Mouse (Mus musculus): Measurements from ENCODE around the gene Uba7.

- TF ChIP-seq CTCF (conservative IDR thresholded peaks at IDR 0.05 in 1 of 2, IDR thresholded peaks at IDR 0.05 in 1 of 2; ENCODE audit: low read depth in 2 of 2, low read length in 2 of 2), result no peak
- no peak for TF ChIP-seq TCF12 (IDR thresholded peaks at IDR 0.05; ENCODE audit: low read depth, low read length)
- TF ChIP-seq EP300 (IDR thresholded peaks at IDR 0.05; ENCODE audit: low read length), result no peak
- no peak for TF ChIP-seq POLR2A (IDR thresholded peaks at IDR 0.05; ENCODE audit: low read depth, low read length)
- no peak for TF ChIP-seq KAT2A (IDR thresholded peaks at IDR 0.05; ENCODE audit: insufficient replicate concordance, low read length)
- no peak for TF ChIP-seq MAFK (IDR thresholded peaks at IDR 0.05; ENCODE audit: insufficient replicate concordance, low read length)
- TF ChIP-seq ZMIZ1 (IDR thresholded peaks at IDR 0.05; ENCODE audit: low read depth, low read length), result no peak
These were observed 26.0 kb upstream of the Uba7 start for GRCm38 (mm10) chr9:107949184-107949921.
